Mouse (Mus musculus): ENCODE results near the gene Pum2. TPM values are rescaled to one million over a fixed set of nuclear protein-coding genes. Genes with fewer than 3 reads are reported as not detected.

Gene Pum2
- polyA plus RNA-seq, 1 experiment from 2014 or later: 69.2 TPM

DNA sequence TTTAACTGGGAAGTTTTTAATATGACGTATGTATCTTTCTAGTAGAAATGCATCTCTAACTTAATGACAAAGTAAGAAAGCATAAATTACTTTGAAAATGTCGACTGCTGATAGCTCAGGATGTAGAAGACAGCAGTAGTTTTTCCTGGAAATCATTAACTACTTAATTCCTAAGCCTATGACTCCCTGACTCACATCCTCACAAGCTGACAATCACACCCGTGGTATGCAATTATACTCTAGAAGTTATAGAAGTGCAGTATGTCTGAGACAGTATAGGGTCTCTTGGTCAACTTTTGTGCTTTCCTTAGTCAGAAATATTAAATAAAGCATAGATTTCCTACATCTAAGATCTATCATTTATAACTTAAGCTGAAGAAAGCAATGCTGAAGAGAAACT is 12.2 kb upstream of the Pum2 start:
- Histone ChIP-seq H3K9me3 (ENCODE audit: control insufficient read depth, low read depth, low read length) (no peaks in the 10 kb centered on the region), H3K4me2 (replicated peaks; ENCODE audit: low read depth, low read length) (no peak overlapping the region), H3K36me3 (ENCODE audit: control insufficient read depth, insufficient read depth, low read length) (no peaks in the 10 kb centered on the region), H3K9ac (replicated peaks; ENCODE audit: low read depth, low read length) (no peak overlapping the region), H3K4me3 (ENCODE audit: low read depth, low read length) (no peak overlapping the region), H3K4me1 (ENCODE audit: control insufficient read depth, insufficient read depth, low read length) (no peaks in the 10 kb centered on the region), H3K27ac (ENCODE audit: low read length) (no peak overlapping the region), H3K27me3 (ENCODE audit: control insufficient read depth, insufficient read depth, low read length) (no peaks in the 10 kb centered on the region)
- no peak for ATAC-seq (ENCODE audit: insufficient number of reproducible peaks, insufficient read depth, low FRiP score, low read depth)
- WGBS: 42% methylated on average over 3 of the region's 3 CpGs

DNA sequence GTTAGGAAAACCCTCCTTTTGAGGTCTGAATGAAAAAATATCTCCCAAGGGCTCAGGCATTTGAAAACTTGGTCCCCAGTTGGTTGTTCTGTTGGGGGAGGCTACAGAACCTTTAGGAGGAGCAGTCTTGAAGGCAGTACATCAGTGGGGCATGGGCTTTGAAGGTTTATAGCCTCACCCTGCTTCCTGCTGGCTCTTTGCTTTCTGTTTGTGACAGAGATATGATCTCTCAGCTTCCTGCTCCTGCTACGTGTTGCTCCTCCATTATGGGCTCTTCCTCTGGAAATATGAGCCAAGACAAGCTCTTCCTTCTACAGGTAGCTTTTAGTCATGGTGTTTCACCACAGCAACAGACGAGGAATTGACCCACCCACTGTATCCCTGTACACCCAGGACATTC is 11.8 kb upstream of the Pum2 start:
- H3K4me3 ChIP-seq (ENCODE audit: low read depth, low read length): no peak overlapping the region
- no peak for ATAC-seq (ENCODE audit: insufficient number of reproducible peaks, insufficient read depth, low FRiP score, low read depth)
- H3K36me3 ChIP-seq (ENCODE audit: control insufficient read depth, insufficient read depth, low read length): no peaks in the 10 kb centered on the region
- H3K9ac ChIP-seq (replicated peaks; ENCODE audit: low read depth, low read length): no peak overlapping the region
- H3K27me3 ChIP-seq (ENCODE audit: control insufficient read depth, insufficient read depth, low read length): no peaks in the 10 kb centered on the region
- no peaks in the 10 kb centered on the region for H3K4me1 ChIP-seq (ENCODE audit: control insufficient read depth, insufficient read depth, low read length)
- no peak overlapping the region for H3K27ac ChIP-seq (ENCODE audit: low read length)
- no peak overlapping the region for H3K4me2 ChIP-seq (replicated peaks; ENCODE audit: low read depth, low read length)
- 22% methylated on average over 2 of the region's 2 CpGs for WGBS
- H3K9me3 ChIP-seq (ENCODE audit: control insufficient read depth, low read depth, low read length): no peaks in the 10 kb centered on the region

DNA sequence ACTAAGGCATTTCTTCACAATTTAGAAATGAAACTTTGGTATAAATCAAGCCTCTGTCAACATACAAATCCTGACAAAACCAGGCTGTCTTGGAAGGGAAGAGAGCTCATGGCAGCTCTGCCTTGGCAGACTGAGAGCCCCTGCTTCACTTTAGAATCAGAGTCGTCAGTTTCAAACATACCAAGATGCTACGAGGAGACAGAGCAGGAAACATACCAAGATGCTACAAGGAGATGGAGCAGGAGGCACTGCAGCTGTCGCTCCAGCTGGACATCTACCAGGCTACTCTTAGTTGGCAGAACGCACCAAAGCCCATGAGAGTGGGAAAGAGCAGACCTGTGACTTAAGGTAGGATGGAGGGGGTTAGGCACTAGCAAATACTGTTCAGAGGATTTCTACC is 11.2 kb upstream of the Pum2 start:
- Histone ChIP-seq H3K4me2 (replicated peaks; ENCODE audit: low read depth, low read length) (no peak overlapping the region), H3K36me3 (ENCODE audit: control insufficient read depth, insufficient read depth, low read length) (no peaks in the 10 kb centered on the region), H3K4me3 (ENCODE audit: low read depth, low read length) (no peak overlapping the region), H3K27me3 (ENCODE audit: control insufficient read depth, insufficient read depth, low read length) (no peaks in the 10 kb centered on the region), H3K27ac (ENCODE audit: low read length) (no peak overlapping the region), H3K9me3 (ENCODE audit: control insufficient read depth, low read depth, low read length) (no peaks in the 10 kb centered on the region), H3K9ac (replicated peaks; ENCODE audit: low read depth, low read length) (no peak overlapping the region), H3K4me1 (ENCODE audit: control insufficient read depth, insufficient read depth, low read length) (no peaks in the 10 kb centered on the region)
- no peak for ATAC-seq (ENCODE audit: insufficient number of reproducible peaks, insufficient read depth, low FRiP score, low read depth)
- 62% methylated on average over 4 of the region's 4 CpGs for WGBS

DNA sequence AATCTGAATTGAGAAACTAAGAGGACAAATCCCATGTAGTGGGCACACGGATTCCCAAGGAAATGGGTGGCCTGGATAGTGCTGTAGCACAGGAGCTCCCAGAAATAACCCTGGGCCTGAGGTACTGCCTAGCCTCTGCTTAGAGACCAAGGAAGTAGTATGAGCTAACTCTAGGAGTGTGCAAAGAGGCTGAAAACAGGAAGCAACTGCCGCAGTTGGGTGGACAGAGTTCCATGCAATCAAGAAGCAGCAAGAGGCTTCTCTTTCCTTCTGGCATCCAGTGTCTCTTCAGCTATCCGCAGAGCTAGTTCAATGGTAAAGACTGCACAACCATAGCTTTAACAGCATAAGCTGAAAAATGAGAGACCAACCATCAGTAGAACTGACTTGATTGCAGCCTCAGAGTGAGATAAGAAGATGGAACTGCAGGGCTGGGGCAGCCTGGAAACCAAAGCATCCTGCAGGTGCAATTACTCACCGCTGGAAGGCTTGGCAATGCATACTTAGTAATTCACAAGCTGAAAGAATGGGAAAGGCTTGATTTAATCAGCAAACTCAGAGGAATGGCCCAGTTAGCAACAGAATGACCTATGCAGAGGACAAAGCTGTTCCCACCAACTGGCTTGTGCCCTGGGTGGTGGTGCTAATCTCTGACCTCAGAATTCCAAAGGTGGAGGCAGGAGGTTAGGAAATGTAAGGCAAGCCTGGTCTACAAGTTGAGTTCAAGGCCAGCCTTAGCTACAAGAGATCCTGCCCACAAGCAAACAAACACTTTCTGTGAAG is 6.3 kb upstream of the Pum2 start:
- Histone ChIP-seq H3K27me3 (ENCODE audit: control insufficient read depth, insufficient read depth, low read length) (no peaks in the 10 kb centered on the region), H3K27ac (ENCODE audit: low read length) (no peak overlapping the region), H3K9me3 (ENCODE audit: control insufficient read depth, low read depth, low read length) (no peaks in the 10 kb centered on the region), H3K36me3 (ENCODE audit: control insufficient read depth, insufficient read depth, low read length) (no peaks in the 10 kb centered on the region), H3K4me3 (ENCODE audit: low read depth, low read length) (no peak overlapping the region), H3K4me2 (replicated peaks; ENCODE audit: low read depth, low read length) (no peak overlapping the region), H3K9ac (replicated peaks; ENCODE audit: low read depth, low read length) (no peak overlapping the region), H3K4me1 (ENCODE audit: control insufficient read depth, insufficient read depth, low read length) (no peaks in the 10 kb centered on the region)
- 84% methylated on average over 4 of the region's 4 CpGs for WGBS
- no peak for ATAC-seq (ENCODE audit: insufficient number of reproducible peaks, insufficient read depth, low FRiP score, low read depth)

DNA sequence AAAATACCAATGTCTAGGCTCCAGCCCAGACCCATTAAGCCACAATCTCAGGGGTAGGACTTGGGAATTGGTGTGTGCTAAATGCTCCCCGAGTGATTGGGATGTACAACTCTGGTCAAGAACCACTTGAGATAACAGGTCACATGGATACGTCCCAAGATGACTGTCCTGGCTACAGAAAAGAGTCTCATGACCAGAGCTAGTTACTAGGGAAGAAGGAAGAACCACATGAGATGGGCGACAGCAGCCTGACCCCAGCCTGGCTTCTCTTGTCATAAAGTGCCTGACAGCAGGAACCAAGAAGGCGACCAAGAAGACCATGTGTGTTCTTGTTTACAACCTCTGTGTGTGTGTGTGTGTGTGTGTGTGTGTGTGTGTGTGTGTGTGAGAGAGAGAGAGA is 4.5 kb upstream of the Pum2 start:
- no peaks in the 10 kb centered on the region for H3K27me3 ChIP-seq (ENCODE audit: control insufficient read depth, insufficient read depth, low read length)
- 89% methylated on average over 4 of the region's 4 CpGs for WGBS

DNA sequence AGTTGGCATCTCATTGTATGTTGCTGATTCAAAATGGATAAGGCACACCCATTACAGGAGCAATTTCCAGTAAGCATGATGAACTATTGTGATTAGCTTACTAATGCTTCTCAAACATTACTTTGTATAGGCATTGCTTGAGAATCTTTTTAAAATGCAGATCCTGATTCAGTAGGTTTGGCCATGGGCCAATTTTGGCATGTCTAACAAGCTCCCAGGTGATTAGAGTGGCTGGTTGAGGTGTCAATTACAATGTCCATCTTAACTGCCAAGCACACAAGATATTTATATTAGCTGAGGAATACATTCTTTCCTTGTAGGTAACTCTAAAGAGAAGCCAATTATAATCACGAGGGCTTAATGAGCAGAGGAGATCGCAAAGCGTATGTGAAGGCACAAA is 4.1 kb upstream of the Pum2 start:
- Histone ChIP-seq H3K27ac (ENCODE audit: low read length) (no peak overlapping the region), H3K4me2 (replicated peaks; ENCODE audit: low read depth, low read length) (no peak overlapping the region), H3K4me3 (ENCODE audit: low read depth, low read length) (no peak overlapping the region), H3K27me3 (ENCODE audit: control insufficient read depth, insufficient read depth, low read length) (no peaks in the 10 kb centered on the region), H3K4me1 (ENCODE audit: control insufficient read depth, insufficient read depth, low read length) (0 out of 2 replicates have a peak, but pooled peaks cover 5% of the 10 kb centered on the region), H3K36me3 (ENCODE audit: control insufficient read depth, insufficient read depth, low read length) (no peaks in the 10 kb centered on the region), H3K9me3 (ENCODE audit: control insufficient read depth, low read depth, low read length) (no peaks in the 10 kb centered on the region), H3K9ac (replicated peaks; ENCODE audit: low read depth, low read length) (no peak overlapping the region)
- ATAC-seq (ENCODE audit: insufficient number of reproducible peaks, insufficient read depth, low FRiP score, low read depth): no peak
- 88% methylated on average over 3 of the region's 3 CpGs for WGBS

More for the DNA sequence above, 4.5 kb upstream of the Pum2 start:
- Histone ChIP-seq H3K4me3 (ENCODE audit: low read depth, low read length) (no peak overlapping the region), H3K27ac (ENCODE audit: low read length) (no peak overlapping the region), H3K9ac (replicated peaks; ENCODE audit: low read depth, low read length) (no peak overlapping the region), H3K4me1 (ENCODE audit: control insufficient read depth, insufficient read depth, low read length) (0 out of 2 replicates have a peak, but pooled peaks cover 5% of the 10 kb centered on the region), H3K9me3 (ENCODE audit: control insufficient read depth, low read depth, low read length) (no peaks in the 10 kb centered on the region), H3K4me2 (replicated peaks; ENCODE audit: low read depth, low read length) (no peak overlapping the region), H3K36me3 (ENCODE audit: control insufficient read depth, insufficient read depth, low read length) (no peaks in the 10 kb centered on the region)
- ATAC-seq (ENCODE audit: insufficient number of reproducible peaks, insufficient read depth, low FRiP score, low read depth): no peak

DNA sequence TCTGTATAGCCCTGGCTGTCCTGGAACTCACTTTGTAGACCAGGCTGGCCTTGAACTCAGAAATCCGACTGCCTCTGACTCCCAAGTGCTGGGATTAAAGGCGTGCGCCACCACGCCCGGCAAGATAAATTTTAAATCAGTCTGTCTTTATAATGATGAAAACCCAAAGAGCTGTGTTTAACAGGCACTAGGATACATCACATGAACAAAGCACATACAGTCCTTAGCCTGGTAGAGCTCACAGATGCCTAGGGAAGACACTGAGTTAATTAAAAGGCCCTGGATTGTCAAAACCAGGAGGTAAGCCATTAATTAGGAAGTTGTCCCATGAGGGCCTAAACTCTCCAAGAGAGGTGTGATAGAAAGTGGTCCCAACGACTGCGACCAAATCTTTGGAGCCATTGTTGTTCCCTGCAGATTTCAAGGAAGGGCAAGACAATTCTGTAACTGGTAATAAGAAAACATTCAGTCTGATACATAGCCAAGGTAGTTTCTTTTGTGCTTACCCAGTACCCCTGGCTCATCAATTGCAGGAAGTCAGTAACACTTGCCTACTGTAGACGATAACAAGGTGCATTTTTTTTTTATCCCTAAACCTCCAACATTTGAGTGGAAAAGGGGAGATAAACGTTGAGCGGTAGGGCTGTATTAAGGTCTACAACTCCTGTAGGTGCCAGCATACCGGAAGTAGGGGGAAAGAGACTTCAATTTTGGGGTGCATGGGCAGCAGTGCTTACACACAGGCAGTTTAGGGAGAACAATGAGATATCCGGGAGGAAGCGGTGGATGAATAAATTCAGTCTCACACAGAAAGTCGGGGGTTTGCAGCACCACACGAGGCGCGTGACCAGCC is 587 bp upstream of the Pum2 start:
- Histone ChIP-seq H3K36me3 (ENCODE audit: control insufficient read depth, insufficient read depth, low read length) (no peaks in the 10 kb centered on the region), H3K27me3 (ENCODE audit: control insufficient read depth, insufficient read depth, low read length) (no peaks in the 10 kb centered on the region), H3K4me2 (replicated peaks; ENCODE audit: low read depth, low read length) (peak overlapping the region; percentile 63), H3K27ac (ENCODE audit: low read length) (peak overlapping the region; percentile 88), H3K4me1 (ENCODE audit: control insufficient read depth, insufficient read depth, low read length) (peaks cover 17% of the 10 kb centered on the region), H3K9me3 (ENCODE audit: control insufficient read depth, low read depth, low read length) (no peaks in the 10 kb centered on the region), H3K9ac (replicated peaks; ENCODE audit: low read depth, low read length) (peak overlapping the region; percentile 71), H3K4me3 (ENCODE audit: low read depth, low read length) (peak overlapping the region; percentile 69)
- no peak; the same call in 1 of the 2 replicates for ATAC-seq (ENCODE audit: insufficient number of reproducible peaks, insufficient read depth, low FRiP score, low read depth)
- 40% methylated on average over 17 of the region's 17 CpGs for WGBS

DNA sequence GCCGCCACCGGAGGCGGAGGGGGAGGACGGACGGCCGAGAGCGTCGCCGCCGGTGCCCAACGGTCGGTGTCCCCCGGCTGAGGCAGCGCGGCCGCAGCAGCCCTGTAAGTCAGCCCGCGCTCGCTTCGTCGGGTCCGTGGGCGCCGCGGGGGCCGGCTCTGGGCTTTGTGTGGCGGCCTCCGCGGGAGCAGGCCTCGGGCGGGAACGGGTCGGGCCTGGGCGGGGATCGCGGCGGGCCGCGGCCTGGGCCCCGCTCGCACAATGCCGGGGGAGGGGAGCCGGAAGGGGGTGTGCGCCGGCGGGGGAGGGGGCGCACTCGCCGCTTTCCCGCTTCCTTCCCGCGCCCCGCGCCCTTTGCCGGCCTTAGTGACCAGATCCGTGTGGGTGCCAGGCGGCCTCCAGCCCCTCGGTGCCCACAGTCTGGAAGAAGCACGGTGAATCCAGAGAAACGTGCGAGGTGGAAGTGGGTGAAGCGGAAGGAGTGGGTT is 487 bp downstream of the Pum2 start:
- no peaks in the 10 kb centered on the region for H3K27me3 ChIP-seq (ENCODE audit: control insufficient read depth, insufficient read depth, low read length)
- ATAC-seq (ENCODE audit: insufficient number of reproducible peaks, insufficient read depth, low FRiP score, low read depth): peak; percentile 85
- peak overlapping the region; percentile 88 for H3K27ac ChIP-seq (ENCODE audit: low read length)
- peak overlapping the region; percentile 84 for H3K9ac ChIP-seq (replicated peaks; ENCODE audit: low read depth, low read length)
- H3K4me2 ChIP-seq (replicated peaks; ENCODE audit: low read depth, low read length): peak overlapping the region; percentile 84; the same call in 1 of the 2 replicates
- peak overlapping the region; percentile 69 for H3K4me3 ChIP-seq (ENCODE audit: low read depth, low read length)
- WGBS: under 1% methylated on average over 44 of the region's 62 CpGs
- peaks cover 17% of the 10 kb centered on the region for H3K4me1 ChIP-seq (ENCODE audit: control insufficient read depth, insufficient read depth, low read length)
- no peaks in the 10 kb centered on the region for H3K36me3 ChIP-seq (ENCODE audit: control insufficient read depth, insufficient read depth, low read length)
- no peaks in the 10 kb centered on the region for H3K9me3 ChIP-seq (ENCODE audit: control insufficient read depth, low read depth, low read length)

Measured in stomach, embryonic 14.5 days (tissue).